Mouse (Mus musculus) intestine, postnatal 0 days (tissue): ENCODE results near the gene Snx10. TPM values are rescaled to one million over a fixed set of nuclear protein-coding genes. Genes with fewer than 3 reads are reported as not detected.

Experiments
- ATAC-seq: fragments of 200-750 bp; cut with Nextera tagmentation; 2 replicates; pipeline ENCODE4 v1.8.0; 2017; ENCODE audit warnings: mild to moderate bottlenecking, moderate TSS enrichment, moderate library complexity
- H3K27ac ChIP-seq: fragments of 300-500 bp; sonication (generic); 2 replicates; pipeline ENCODE4 v1.5.1; 2014; ENCODE audit warnings: mild to moderate bottlenecking, low read depth, low read length, moderate library complexity
- H3K27me3 ChIP-seq: fragments of 300-500 bp; sonication (generic); replicated peaks from 2 replicates; pipeline ENCODE4 v1.6.1; 2014; ENCODE audit warnings: low read length, mixed read lengths; ENCODE audit not compliant: control insufficient read depth, insufficient read depth
- H3K36me3 ChIP-seq: fragments of 300-500 bp; sonication (generic); 2 replicates; pipeline ENCODE4 v1.6.1; 2014; ENCODE audit warnings: mild to moderate bottlenecking, moderate library complexity; ENCODE audit not compliant: control insufficient read depth, insufficient read depth
- H3K4me1 ChIP-seq: fragments of 300-500 bp; sonication (generic); replicated peaks from 2 replicates; pipeline ENCODE4 v1.6.1; 2014; ENCODE audit warnings: antibody characterized with exemption, low read length, mixed read lengths; ENCODE audit not compliant: control insufficient read depth, insufficient read depth
- H3K4me2 ChIP-seq: fragments of 300-500 bp; sonication (generic); replicated peaks from 2 replicates; pipeline ENCODE4 v1.6.1; 2014; ENCODE audit warnings: low read depth, mild to moderate bottlenecking, moderate library complexity
- H3K4me3 ChIP-seq: fragments of 300-500 bp; sonication (generic); 2 replicates; pipeline ENCODE4 v1.5.1; 2014; ENCODE audit warnings: low read depth, low read length
- H3K9ac ChIP-seq: fragments of 300-500 bp; sonication (generic); 2 replicates; pipeline ENCODE4 v1.6.1; 2014; ENCODE audit warnings: mild to moderate bottlenecking, low read depth, low read length
- H3K9me3 ChIP-seq: fragments of 300-500 bp; sonication (generic); 2 replicates; pipeline ENCODE4 v1.6.1; 2016; ENCODE audit warnings: mixed run types; ENCODE audit not compliant: control insufficient read depth
- CTCF ChIP-seq: sonication (generic); IDR thresholded peaks from 2 replicates; pipeline ENCODE4 v1.5.1; 2016; ENCODE audit warnings: low read depth, mild to moderate bottlenecking, control low read depth, antibody characterized with exemption, moderate library complexity
- WGBS: fragments of 180-500 bp; shearing (Covaris S2); extraction: QIAGEN DNeasy Blood & Tissue Kit; methylation state at CpG from one replicate; pipeline ENCODE4 v1.1.7; 2014; 5-methylcytosine and 5-hydroxymethylcytosine counted together
- polyA plus RNA-seq: library from polyadenylated mRNA; unstranded; fragments of >200 nt; fragmentation: Nextera tagmentation; extraction: Ambion mirVana; gene quantifications from 2 replicates; pipeline ENCODE4 v1.2.1, GENCODE M21; 2015

Snx10 gene
- polyA plus RNA-seq, 1 experiment from 2014 or later, result 8.4 TPM

DNA sequence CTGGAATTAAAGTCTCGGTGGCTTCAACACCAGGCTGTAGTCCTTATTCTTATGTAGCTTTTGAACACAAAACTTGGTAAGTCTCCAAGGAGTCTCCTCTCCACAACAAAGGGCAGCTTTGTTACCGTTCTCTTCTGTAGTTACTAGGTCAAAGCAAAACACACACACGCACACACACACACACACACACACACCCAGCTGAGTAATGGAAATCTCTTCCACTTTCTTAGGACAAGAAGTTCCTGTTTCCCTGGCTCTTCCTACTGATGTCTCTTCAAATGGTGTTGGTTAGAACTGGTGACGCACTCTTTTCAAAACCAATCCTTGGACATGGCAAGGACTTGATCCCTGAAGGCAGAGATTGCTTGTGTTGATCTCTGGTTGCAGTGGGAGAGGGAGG lies 87.9 kb downstream of the Snx10 start:
- Histone ChIP-seq H3K27me3 (peaks cover 32% of the 10 kb centered on the region; the same call in 1 of the 2 replicates), H3K36me3 (no peaks in the 10 kb centered on the region), H3K9ac (no peak overlapping the region), H3K4me1 (no peaks in the 10 kb centered on the region), H3K4me2 (no peak overlapping the region), H3K27ac (no peak overlapping the region), H3K9me3 (no peaks in the 10 kb centered on the region), H3K4me3 (no peak overlapping the region)
- 79% methylated on average over 4 of the region's 4 CpGs for WGBS
- no peak for ATAC-seq
- no peak for TF ChIP-seq CTCF

DNA sequence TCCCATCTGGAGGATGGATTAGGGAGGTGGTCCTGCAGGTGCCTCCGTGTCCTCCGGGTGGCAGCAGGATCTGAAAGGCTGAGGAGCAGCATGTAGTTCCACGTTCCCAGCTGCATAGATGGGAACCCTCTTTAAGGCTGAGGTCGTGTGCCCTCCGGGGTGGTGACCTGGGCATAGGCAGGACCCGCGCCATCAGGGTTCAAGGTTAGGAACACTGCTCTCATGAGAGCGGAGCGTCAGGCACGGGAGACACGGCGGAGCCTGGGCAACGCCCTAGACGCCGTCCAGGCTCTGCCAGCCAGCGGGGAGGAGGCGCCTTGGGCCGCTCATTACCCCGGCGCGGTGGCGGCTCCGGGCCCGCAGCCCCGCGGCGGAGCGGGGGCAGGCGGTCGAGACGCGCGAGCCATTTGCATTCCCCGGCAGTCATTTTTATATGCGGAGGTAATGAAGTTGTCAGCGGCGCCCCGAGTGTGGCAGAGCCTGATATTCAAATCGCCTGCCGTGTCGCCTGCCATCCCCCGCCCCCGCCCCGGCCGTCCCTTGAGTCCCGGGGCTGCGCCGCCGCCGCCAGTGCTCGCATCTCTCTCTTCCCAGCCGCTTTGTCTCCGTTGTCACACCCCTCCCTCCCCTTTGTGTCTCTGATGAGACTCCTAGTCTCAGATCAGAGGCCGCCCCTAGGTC lies 88.8 kb downstream of the Snx10 start:
- Histone ChIP-seq H3K27ac (no peak overlapping the region), H3K9ac (no peak overlapping the region), H3K4me3 (peak overlapping the region; percentile 42), H3K4me1 (no peaks in the 10 kb centered on the region), H3K4me2 (peak overlapping the region; percentile 71), H3K27me3 (peaks cover 32% of the 10 kb centered on the region; the same call in 1 of the 2 replicates), H3K36me3 (no peaks in the 10 kb centered on the region), H3K9me3 (no peaks in the 10 kb centered on the region)
- WGBS, result 2% methylated on average over 54 of the region's 54 CpGs
- TF ChIP-seq CTCF, result peak; percentile 70
- ATAC-seq, result 0 out of 2 replicates have a peak, but pooled peaks have one; percentile 38

DNA sequence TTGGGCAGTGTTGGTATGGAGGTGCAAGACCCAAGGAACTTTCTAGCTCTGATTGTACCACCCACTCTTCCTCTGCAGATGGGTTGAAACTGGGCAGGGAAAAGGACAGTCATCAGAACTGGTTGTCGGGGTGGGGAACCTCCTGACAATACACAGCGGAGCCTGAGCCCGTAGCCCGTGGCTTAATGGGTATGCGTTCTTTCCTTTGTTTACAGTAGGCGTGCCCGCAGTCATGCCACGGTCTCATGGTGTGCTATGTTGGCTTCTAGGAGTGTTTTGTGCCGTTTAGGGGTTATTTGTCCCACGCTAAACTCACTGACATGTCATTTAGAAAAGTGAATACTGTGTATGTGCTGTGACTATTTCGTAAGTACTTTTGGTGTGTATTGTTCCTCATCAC lies 90.0 kb downstream of the Snx10 start:
- Histone ChIP-seq H3K9me3 (no peaks in the 10 kb centered on the region), H3K36me3 (no peaks in the 10 kb centered on the region), H3K27ac (no peak overlapping the region), H3K27me3 (peaks cover 30% of the 10 kb centered on the region; the same call in 1 of the 2 replicates), H3K4me1 (no peaks in the 10 kb centered on the region), H3K4me3 (no peak overlapping the region), H3K9ac (no peak overlapping the region), H3K4me2 (no peak overlapping the region)
- no peak for TF ChIP-seq CTCF
- no peak for ATAC-seq
- WGBS, result 64% methylated on average over 11 of the region's 11 CpGs

DNA sequence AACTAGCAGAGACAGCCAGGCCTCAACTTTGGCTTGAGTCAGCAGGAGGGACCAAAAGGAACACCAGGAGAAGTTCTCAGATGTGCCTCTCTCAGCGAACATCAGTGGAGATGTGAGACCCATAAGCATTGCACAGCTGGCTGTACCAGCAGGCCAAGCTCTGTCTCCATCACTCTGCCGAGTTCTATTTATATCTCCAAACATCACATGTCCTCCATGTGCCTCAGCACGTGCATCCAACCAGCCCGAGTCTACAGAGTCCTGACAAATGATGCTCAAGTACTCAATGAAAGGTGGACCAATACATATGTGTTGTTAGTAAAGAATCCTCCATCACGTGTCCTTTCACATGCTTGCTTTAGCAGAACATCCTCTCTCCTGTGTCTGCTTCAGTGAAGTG lies 103.1 kb downstream of the Snx10 start:
- no peak for TF ChIP-seq CTCF
- Histone ChIP-seq H3K4me1 (no peaks in the 10 kb centered on the region), H3K9me3 (no peaks in the 10 kb centered on the region), H3K4me2 (no peak overlapping the region), H3K27ac (no peak overlapping the region), H3K36me3 (no peaks in the 10 kb centered on the region), H3K9ac (no peak overlapping the region), H3K27me3 (no peaks in the 10 kb centered on the region), H3K4me3 (no peak overlapping the region)
- no peak for ATAC-seq
- 79% methylated on average over 5 of the region's 5 CpGs for WGBS

DNA sequence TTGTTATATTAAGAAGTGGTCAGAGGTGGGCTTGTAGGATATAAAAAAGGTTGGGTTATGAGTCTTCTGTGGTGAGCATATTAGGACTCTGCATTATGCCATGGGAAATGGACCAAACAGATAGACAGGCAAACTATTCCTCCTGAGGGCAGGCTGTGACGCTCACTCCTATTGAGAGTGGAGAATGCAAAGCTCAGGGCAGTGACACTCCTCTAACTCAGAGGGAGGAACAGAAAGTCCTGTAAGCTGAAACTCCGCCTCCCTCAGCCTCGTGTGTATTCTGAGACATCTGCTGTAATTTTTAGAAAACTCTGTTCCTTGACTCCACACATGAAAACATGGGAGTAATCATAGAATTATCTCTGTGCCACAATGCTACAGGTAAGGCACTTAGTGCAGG lies 106.0 kb downstream of the Snx10 start:
- Histone ChIP-seq H3K4me2 (no peak overlapping the region), H3K27ac (no peak overlapping the region), H3K9me3 (no peaks in the 10 kb centered on the region), H3K36me3 (no peaks in the 10 kb centered on the region), H3K4me1 (no peaks in the 10 kb centered on the region), H3K4me3 (no peak overlapping the region), H3K9ac (no peak overlapping the region), H3K27me3 (no peaks in the 10 kb centered on the region)
- no peak for TF ChIP-seq CTCF
- 39% methylated on average over 3 of the region's 3 CpGs for WGBS
- no peak for ATAC-seq

DNA sequence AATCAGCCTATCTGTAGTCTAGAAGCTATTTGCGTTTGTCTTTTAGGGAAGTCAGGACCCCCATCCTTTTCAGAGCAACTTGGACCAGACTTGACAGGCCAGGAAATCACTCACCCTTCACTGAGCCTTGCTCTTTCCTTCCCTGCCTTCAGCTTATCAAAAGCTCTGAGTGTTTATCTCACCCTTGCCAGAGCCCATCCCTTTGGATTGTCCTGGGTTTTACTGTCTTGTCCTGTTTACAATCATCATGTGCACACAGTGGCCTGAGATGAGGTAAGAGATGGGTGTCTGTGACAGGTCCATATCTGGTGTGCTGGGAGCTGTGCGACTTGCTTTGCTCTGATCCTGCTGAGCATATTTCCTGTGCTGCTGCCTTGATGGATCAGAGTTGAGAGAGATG lies 106.5 kb downstream of the Snx10 start:
- no peak for TF ChIP-seq CTCF
- no peak for ATAC-seq
- no peaks in the 10 kb centered on the region for H3K4me1 ChIP-seq
- H3K36me3 ChIP-seq, result no peaks in the 10 kb centered on the region
- H3K9me3 ChIP-seq, result no peaks in the 10 kb centered on the region
- 0 out of 2 replicates have a peak, but pooled peaks cover 3% of the 10 kb centered on the region for H3K27me3 ChIP-seq
- 49% methylated on average over 2 of the region's 2 CpGs for WGBS
- H3K4me3 ChIP-seq, result no peak overlapping the region
- no peak overlapping the region for H3K9ac ChIP-seq
- H3K27ac ChIP-seq, result no peak overlapping the region
- no peak overlapping the region for H3K4me2 ChIP-seq
